Mouse (Mus musculus) ES-Bruce4 (cell line): ENCODE measurements around the gene Bend3.

Source experiments
- CTCF ChIP-seq: IDR thresholded peaks from one replicate; pipeline ENCODE4 v1.8.1; 2011; ENCODE audit warnings: low read depth, low read length
- EP300 ChIP-seq: IDR thresholded peaks from 2 replicates; pipeline ENCODE4 v1.6.1; 2011; ENCODE audit warnings: low read depth, low read length; ENCODE audit not compliant: insufficient read depth

- no peak for TF ChIP-seq CTCF
- no peak for TF ChIP-seq EP300
Measured at GRCm38 (mm10) chr10:43517836-43518235, 39.2 kb downstream of the Bend3 start.
